Mouse (Mus musculus): ENCODE measurements at regions not wholly inside any gene's neighbourhood (a gene's known extent, or its start where the extent isn't known, plus 50 kb on each side); places are given as distances from the start of the nearest gene placed in this dataset.

DNA sequence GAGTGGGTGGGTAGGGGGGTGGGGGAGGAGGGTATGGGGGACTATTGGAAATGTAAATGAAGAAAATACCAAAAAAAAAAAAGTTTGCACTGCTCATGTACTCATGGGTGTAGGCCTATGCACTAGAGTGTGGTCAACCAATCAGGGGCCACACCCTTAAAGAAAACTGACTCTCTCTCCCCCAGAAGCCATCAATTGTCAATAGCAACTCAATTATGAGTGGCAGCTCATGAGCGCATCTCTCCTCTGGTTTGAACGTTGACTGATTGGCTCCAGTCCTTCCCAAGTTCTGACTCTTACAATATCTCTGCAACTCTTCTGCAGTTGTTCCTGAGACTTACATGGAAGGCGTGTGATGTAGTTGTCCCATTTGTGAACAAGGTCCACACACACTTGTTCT is 105.9 kb downstream of the Ube2e3 start:
- TF ChIP-seq CTCF (IDR thresholded peaks at IDR 0.05; ENCODE audit: control insufficient read depth, insufficient read depth, insufficient read length) = no peak
- no peak for TF ChIP-seq MYOG (IDR thresholded peaks at IDR 0.05; ENCODE audit: control insufficient read depth, extremely low read depth, insufficient read length)
- TF ChIP-seq CEBPB (IDR thresholded peaks at IDR 0.05; ENCODE audit: low read depth) = no peak
- TF ChIP-seq USF1 (IDR thresholded peaks at IDR 0.05; ENCODE audit: low read depth) = no peak
- no peak for TF ChIP-seq MYOD1 (IDR thresholded peaks at IDR 0.05; ENCODE audit: control insufficient read depth, insufficient read length, low read depth)
- no peak for TF ChIP-seq MAX (IDR thresholded peaks at IDR 0.05)

Measured in C2C12 (cell line).